ENCODE assay signal across 15 mouse cellular contexts in the genomic region with DNA sequence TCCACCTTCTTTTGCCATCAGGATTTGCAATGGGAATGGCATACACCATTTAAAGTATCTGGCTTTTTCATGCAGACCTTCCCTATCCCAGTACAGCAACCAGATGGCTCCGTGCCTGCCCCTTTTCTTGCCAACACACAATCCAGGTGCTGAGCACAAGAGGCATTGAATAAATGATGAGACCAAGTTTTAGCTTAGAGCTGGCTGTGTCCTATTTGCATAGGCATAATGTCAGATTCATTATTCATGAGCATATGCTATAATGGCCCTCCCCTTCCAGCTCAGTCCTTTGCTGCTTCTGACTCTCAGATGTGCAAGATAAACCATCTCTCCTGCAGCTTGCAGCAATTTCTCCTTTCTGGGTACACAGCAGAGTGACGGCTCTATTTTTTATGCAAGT.
A peak's percentile ranks its signal among the peaks of the same experiment; 100 is the strongest.
DNase-seq lines count a peak whose midpoint lies in the region; ATAC-seq and TF ChIP-seq lines count a peak whose summit lies in the region.
"Had no signal": no experiment of that assay in that cellular context is flagged by ENCODE, and none has a peak within 500 bp of the region (broad histone marks: within the 10 kb centered on the region; RNA-seq: fewer than 3 reads in every experiment).

No protein-coding gene starts in this region.

- no peak overlapping the region for H3K4me2 ChIP-seq in hindbrain, embryonic 12.5 days (replicated peaks)
- H3K4me2 ChIP-seq in neural tube, embryonic 15.5 days: no peak overlapping the region
- H3K4me2 ChIP-seq in stomach, postnatal 0 days (replicated peaks; ENCODE audit: low read depth): no peak overlapping the region
- H3K4me2 ChIP-seq: embryonic facial prominence, embryonic 15.5 days; limb, embryonic 13.5 days had no signal

- TF ChIP-seq EP300 in stomach, postnatal 0 days (optimal IDR thresholded peaks at IDR 0.05): no peak

- no peaks in the 10 kb centered on the region for H3K27me3 ChIP-seq in hindbrain, embryonic 12.5 days
- H3K27me3 ChIP-seq in neural tube, embryonic 15.5 days (replicated peaks): no peaks in the 10 kb centered on the region
- H3K27me3 ChIP-seq in stomach, postnatal 0 days (ENCODE audit: control insufficient read depth, insufficient read depth, low read length): no peaks in the 10 kb centered on the region
- H3K27me3 ChIP-seq: CH12.LX; embryonic facial prominence, embryonic 15.5 days; limb, embryonic 13.5 days had no signal

- no peak overlapping the region for H3K9ac ChIP-seq in hindbrain, embryonic 12.5 days
- H3K9ac ChIP-seq in neural tube, embryonic 15.5 days (replicated peaks): no peak overlapping the region
- H3K9ac ChIP-seq in stomach, postnatal 0 days (ENCODE audit: low read length): no peak overlapping the region
- H3K9ac ChIP-seq: embryonic facial prominence, embryonic 15.5 days; limb, embryonic 13.5 days; liver, postnatal 0 days had no signal

- H3K9me3 ChIP-seq in hindbrain, embryonic 12.5 days (replicated peaks): no peaks in the 10 kb centered on the region
- H3K9me3 ChIP-seq in neural tube, embryonic 15.5 days (replicated peaks): no peaks in the 10 kb centered on the region
- H3K9me3 ChIP-seq in stomach, postnatal 0 days (ENCODE audit: control insufficient read depth, low read length): no peaks in the 10 kb centered on the region
- H3K9me3 ChIP-seq: embryonic facial prominence, embryonic 15.5 days; limb, embryonic 13.5 days had no signal

- DNase-seq in retina, embryonic 14.5 days (ENCODE audit: low spot score): peak; percentile 9
- no peak for DNase-seq in retina, postnatal 1 day
- peak; percentile 65 for DNase-seq in layer of hippocampus, adult 9-11 months
- DNase-seq in stomach, postnatal 0 days (ENCODE audit: low spot score): no peak
- DNase-seq in heart, postnatal 4 days: no peak
- DNase-seq: heart, postnatal 36 days; kidney, adult 9 months; liver, postnatal 0 days had no signal

- ATAC-seq in hindbrain, embryonic 12.5 days (ENCODE audit: low FRiP score): peak; percentile 88
- peak; percentile 66; the same call in 1 of the 2 replicates for ATAC-seq in neural tube, embryonic 15.5 days (ENCODE audit: low FRiP score)
- ATAC-seq in stomach, postnatal 0 days (ENCODE audit: low FRiP score, low TSS enrichment): no peak
- ATAC-seq: liver, postnatal 0 days had no signal

- H3K4me3 ChIP-seq in hindbrain, embryonic 12.5 days: no peak overlapping the region
- H3K4me3 ChIP-seq in neural tube, embryonic 15.5 days (replicated peaks): no peak overlapping the region
- H3K4me3 ChIP-seq in stomach, postnatal 0 days (ENCODE audit: low read depth, low read length): no peak overlapping the region
- H3K4me3 ChIP-seq: embryonic facial prominence, embryonic 15.5 days; limb, embryonic 13.5 days; myocyte had no signal

- WGBS in hindbrain, embryonic 12.5 days: 47% methylated on average over 2 of the region's 2 CpGs
- 32% methylated on average over 2 of the region's 2 CpGs for whole genome bisulfite sequencing in neural tube, embryonic 15.5 days
- WGBS in stomach, postnatal 0 days: 79% methylated on average over 2 of the region's 2 CpGs

- H3K27ac ChIP-seq in hindbrain, embryonic 12.5 days: no peak overlapping the region
- H3K27ac ChIP-seq in neural tube, embryonic 15.5 days (replicated peaks): no peak overlapping the region
- no peak overlapping the region for H3K27ac ChIP-seq in stomach, postnatal 0 days (replicated peaks)
- H3K27ac ChIP-seq: embryonic facial prominence, embryonic 15.5 days; limb, embryonic 13.5 days; macrophage had no signal

- no peak for TF ChIP-seq CTCF in stomach, postnatal 0 days (IDR thresholded peaks at IDR 0.05; ENCODE audit: low read depth)

- peaks cover 2% of the 10 kb centered on the region; the same call in 1 of the 2 replicates for H3K4me1 ChIP-seq in hindbrain, embryonic 12.5 days
- no peaks in the 10 kb centered on the region for H3K4me1 ChIP-seq in neural tube, embryonic 15.5 days
- no peaks in the 10 kb centered on the region for H3K4me1 ChIP-seq in stomach, postnatal 0 days (replicated peaks; ENCODE audit: control insufficient read depth, insufficient read depth)
- H3K4me1 ChIP-seq: embryonic facial prominence, embryonic 15.5 days; limb, embryonic 13.5 days had no signal

- H3K36me3 ChIP-seq in hindbrain, embryonic 12.5 days: no peaks in the 10 kb centered on the region
- no peaks in the 10 kb centered on the region for H3K36me3 ChIP-seq in neural tube, embryonic 15.5 days
- H3K36me3 ChIP-seq in stomach, postnatal 0 days (ENCODE audit: control insufficient read depth, insufficient read depth, low read length): no peaks in the 10 kb centered on the region
- H3K36me3 ChIP-seq: embryonic facial prominence, embryonic 15.5 days; limb, embryonic 13.5 days had no signal

Comparison
In these comparisons a context has a peak if more than half of its experiments do, and no peak if none do; other contexts are left out.
1. DNase-seq: peak in retina, embryonic 14.5 days (single experiment) and layer of hippocampus, adult 9-11 months (single experiment); none in retina, postnatal 1 day (single experiment), stomach, postnatal 0 days (single experiment) and heart, postnatal 4 days (single experiment).